Mouse (Mus musculus) C2C12 (cell line): Measurements from ENCODE around the gene Krtap6-5. TPM values are rescaled to one million over a fixed set of nuclear protein-coding genes. Genes with fewer than 3 reads are reported as not detected.

Source experiments
- H3K27me3 ChIP-seq: one replicate; pipeline ENCODE4 v1.6.1; 2011; ENCODE audit not compliant: control insufficient read depth, insufficient read depth, insufficient read length
- H3K36me3 ChIP-seq: one replicate; pipeline ENCODE4 v1.6.1; 2011; ENCODE audit not compliant: control insufficient read depth, insufficient read depth
- H3K4me3 ChIP-seq: one replicate; pipeline ENCODE4 v1.5.1; 2011; ENCODE audit warnings: mild to moderate bottlenecking, control low read depth; ENCODE audit not compliant: poor library complexity, insufficient read depth, severe bottlenecking
- H3K79me2 ChIP-seq: one replicate; pipeline ENCODE4 v1.6.1; 2011; ENCODE audit not compliant: control insufficient read depth, insufficient read depth
- H3K79me3 ChIP-seq: one replicate; pipeline ENCODE4 v1.6.1; 2011; ENCODE audit warnings: low read depth, control low read depth
- H3ac ChIP-seq: one replicate; pipeline ENCODE3; 2011; ENCODE audit warnings: low read depth; ENCODE audit not compliant: control insufficient read depth, insufficient read length
- CEBPB ChIP-seq: IDR thresholded peaks from one replicate; pipeline ENCODE4 v1.6.1; 2011; ENCODE audit warnings: low read depth, mild to moderate bottlenecking, control low read depth, moderate library complexity
- CTCF ChIP-seq: IDR thresholded peaks from one replicate; pipeline ENCODE4 v1.5.1; 2011; ENCODE audit not compliant: control insufficient read depth, insufficient read depth, insufficient read length
- FOSL1 ChIP-seq: IDR thresholded peaks from one replicate; pipeline ENCODE4 v1.8.0; 2011; ENCODE audit warnings: mild to moderate bottlenecking, low read length; ENCODE audit not compliant: poor library complexity, insufficient read depth, severe bottlenecking
- MAX ChIP-seq: IDR thresholded peaks from one replicate; pipeline ENCODE4 v1.6.1; 2011; ENCODE audit warnings: mild to moderate bottlenecking, control low read depth
- MYOD1 ChIP-seq: IDR thresholded peaks from one replicate; pipeline ENCODE4 v1.6.1; 2011; ENCODE audit warnings: low read depth; ENCODE audit not compliant: control insufficient read depth, insufficient read length
- polyA plus RNA-seq: library from polyadenylated mRNA; unstranded; fragments of >200 nt; fragmentation: generic; extraction: Trizol; gene quantifications from one replicate; pipeline ENCODE4 v1.2.1, GENCODE M21; 2012; ENCODE audit warnings: missing spikeins

Krtap6-5 gene
- polyA plus RNA-seq, 1 experiment = not detected

DNA sequence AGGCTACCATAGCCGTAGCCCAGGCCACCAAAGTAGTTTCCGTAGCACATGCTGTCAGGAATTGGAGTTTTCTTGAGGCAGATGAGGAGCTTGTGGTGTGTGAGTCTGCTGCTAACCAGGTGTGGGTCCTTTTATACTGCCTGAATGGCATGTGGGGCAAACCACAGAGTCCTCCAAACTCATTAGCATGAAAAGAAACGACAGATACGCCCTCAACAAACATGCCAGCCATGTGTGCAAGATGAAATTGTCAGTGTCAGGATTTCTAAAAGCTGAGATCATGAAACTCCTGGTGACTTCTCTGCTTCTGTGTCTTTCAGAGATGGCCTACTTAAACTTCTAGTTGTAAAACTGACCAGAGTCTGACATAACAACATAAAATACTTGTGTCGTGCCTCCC, 37.0 kb downstream of the Krtap6-5 start, which contains the start of gene Krtap22-2:
TSS of gene Krtap22-2 (minus strand) at position 101 of the 400 bp plus-strand sequence.
- H3K36me3 ChIP-seq = no peaks in the 10 kb centered on the region
- TF ChIP-seq CTCF (no peak), CEBPB (no peak), FOSL1 (no peak), MYOD1 (no peak), MAX (no peak)
- H3ac ChIP-seq = no peak within 1 kb of the TSS
- no peak within 1 kb of the TSS for H3K4me3 ChIP-seq
- no peaks in the 10 kb centered on the region for H3K79me2 ChIP-seq
- no peaks in the 10 kb centered on the region for H3K79me3 ChIP-seq
- no peaks in the 10 kb centered on the region for H3K27me3 ChIP-seq

Other genes with a start within 250 kb of the Krtap6-5 start
- not detected for gene Gm20741, start 235.7 kb downstream of the Krtap6-5 start, polyA plus RNA-seq
- gene Krtap15, start 227.7 kb downstream of the Krtap6-5 start, polyA plus RNA-seq = not detected
- not detected for gene Krtap14, start 221.7 kb downstream of the Krtap6-5 start, polyA plus RNA-seq
- not detected for gene Krtap19-1, start 178.5 kb downstream of the Krtap6-5 start, polyA plus RNA-seq
- not detected for gene Krtap19-2, start 173.6 kb downstream of the Krtap6-5 start, polyA plus RNA-seq
- gene Krtap19-3, start 169.8 kb downstream of the Krtap6-5 start, polyA plus RNA-seq = not detected
- not detected for gene Krtap19-4, start 162.8 kb downstream of the Krtap6-5 start, polyA plus RNA-seq
- not detected for gene Krtap19-5, start 151.4 kb downstream of the Krtap6-5 start, polyA plus RNA-seq
- gene Krtap19-9b, start 115.6 kb downstream of the Krtap6-5 start, polyA plus RNA-seq = not detected
- not detected for gene Krtap16-3, start 85.0 kb downstream of the Krtap6-5 start, polyA plus RNA-seq
- not detected for gene Krtap22-2, start 37.1 kb downstream of the Krtap6-5 start, polyA plus RNA-seq
- not detected for gene Gm10229, start 32.6 kb downstream of the Krtap6-5 start, polyA plus RNA-seq
- gene Krtap6-1, start 16.2 kb downstream of the Krtap6-5 start, polyA plus RNA-seq = not detected
- gene Gm10228, start 6.4 kb downstream of the Krtap6-5 start, polyA plus RNA-seq = not detected
- not detected for gene 1110025L11Rik, start 16.1 kb upstream of the Krtap6-5 start, polyA plus RNA-seq
- gene Krtap6-3, start 36.1 kb upstream of the Krtap6-5 start, polyA plus RNA-seq = not detected
- gene Gm6358, start 93.0 kb upstream of the Krtap6-5 start, polyA plus RNA-seq = not detected
- not detected for gene Gm10061, start 103.2 kb upstream of the Krtap6-5 start, polyA plus RNA-seq
- gene Gm9789, start 110.1 kb upstream of the Krtap6-5 start, polyA plus RNA-seq = not detected
- not detected for gene Gm7735, start 121.6 kb upstream of the Krtap6-5 start, polyA plus RNA-seq
- gene 1110057P08Rik, start 126.9 kb upstream of the Krtap6-5 start, polyA plus RNA-seq = not detected
- gene Krtap20-2, start 158.0 kb upstream of the Krtap6-5 start, polyA plus RNA-seq = not detected